Mouse (Mus musculus) left cerebral cortex, adult 8-10 months (tissue): Measurements from ENCODE around the gene Mrpl16. TPM values are rescaled to one million over a fixed set of nuclear protein-coding genes. Genes with fewer than 3 reads are reported as not detected.
A peak's percentile ranks its signal among the peaks of the same experiment; 100 is the strongest.

Experiments
- DNase-seq, 2 experiments: peaks; one replicate each; pipeline ENCODE4 v3.0.0; 2022; ENCODE audit warnings: low spot score in 2 of 2
- total RNA-seq, 4 experiments: library from RNA; stranded (reverse); gene quantifications; 2 replicates each; pipeline ENCODE4 v1.2.4; 2022

The Mrpl16 gene
- total RNA-seq, 4 experiments from 2014 or later = 36.1 to 45.6 (median 42.7) TPM

DNA sequence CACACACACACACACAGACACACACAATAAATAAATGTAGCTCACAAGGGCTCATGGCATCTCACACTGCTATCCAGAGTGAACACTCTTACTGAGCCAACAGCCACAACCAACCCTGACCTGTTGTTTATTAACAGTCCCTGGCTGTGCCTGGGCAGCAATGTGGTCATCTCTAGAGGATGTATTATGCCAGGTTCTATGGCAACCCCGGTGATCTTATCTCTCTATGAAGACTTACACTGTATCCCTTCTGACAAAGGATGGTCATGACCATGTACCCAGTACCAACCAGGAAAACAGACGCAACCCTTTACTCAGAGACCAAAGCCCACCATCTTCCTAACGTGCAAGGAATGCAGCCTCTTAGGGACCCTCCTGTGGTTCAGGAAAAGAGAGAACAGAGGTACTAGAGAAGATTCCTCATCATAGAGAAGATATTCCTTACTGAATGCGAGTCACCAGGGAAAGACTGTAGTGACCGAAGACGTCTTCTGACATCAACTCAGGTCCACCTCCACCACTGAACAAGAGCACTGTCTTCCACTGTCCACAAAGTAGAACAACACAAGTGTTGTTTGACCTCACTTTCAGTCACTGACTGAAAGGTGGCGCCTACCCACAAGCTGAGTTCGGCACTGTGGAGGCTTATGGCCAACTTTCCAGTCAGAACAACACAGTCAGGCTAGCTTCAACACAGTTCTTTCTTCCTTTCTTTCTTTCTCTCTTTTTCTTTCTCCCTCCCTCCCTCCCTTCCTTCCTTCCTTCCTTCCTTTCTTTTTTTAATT lies 30.5 kb downstream of the Mrpl16 start:
- DNase-seq = no peak

DNA sequence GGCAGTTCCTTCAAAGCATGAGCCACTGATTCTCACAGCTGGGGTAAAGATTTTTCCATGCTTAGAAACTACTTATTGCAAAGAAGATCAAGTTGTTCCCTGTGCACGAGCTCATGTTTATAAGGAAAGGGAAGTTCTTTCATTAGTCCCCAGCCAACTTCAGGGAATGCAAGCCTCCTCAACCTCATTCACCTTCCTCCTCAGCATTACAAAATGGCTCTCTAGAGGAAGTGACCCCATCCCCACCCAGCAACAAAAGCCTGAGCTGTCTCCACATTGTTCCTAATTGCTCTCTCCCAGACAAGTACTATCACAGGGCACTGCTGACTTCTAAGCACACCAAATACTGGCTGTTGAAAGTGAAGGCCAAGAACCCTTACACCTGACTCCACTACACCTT lies 34.2 kb downstream of the Mrpl16 start:
- DNase-seq = no peak

DNA sequence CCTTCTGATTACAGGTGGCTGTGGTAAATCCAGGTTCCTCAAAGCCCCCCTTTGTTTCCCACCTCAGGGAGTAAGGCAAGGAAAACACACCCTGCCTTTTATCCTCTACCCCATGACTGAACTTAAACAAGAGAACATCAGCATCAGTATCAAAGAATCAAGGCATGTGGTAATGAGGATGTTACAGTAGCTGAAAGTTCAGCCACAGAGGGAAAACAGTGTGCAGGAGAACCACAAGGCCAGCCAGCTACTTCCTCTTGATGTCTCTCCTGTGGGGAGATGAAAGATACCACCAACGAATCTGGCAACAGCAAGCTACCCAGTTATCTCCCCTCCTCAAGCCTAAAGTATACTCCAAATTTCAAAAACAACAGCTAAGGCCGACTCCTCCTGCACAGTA lies 37.1 kb downstream of the Mrpl16 start:
- no peak for DNase-seq

DNA sequence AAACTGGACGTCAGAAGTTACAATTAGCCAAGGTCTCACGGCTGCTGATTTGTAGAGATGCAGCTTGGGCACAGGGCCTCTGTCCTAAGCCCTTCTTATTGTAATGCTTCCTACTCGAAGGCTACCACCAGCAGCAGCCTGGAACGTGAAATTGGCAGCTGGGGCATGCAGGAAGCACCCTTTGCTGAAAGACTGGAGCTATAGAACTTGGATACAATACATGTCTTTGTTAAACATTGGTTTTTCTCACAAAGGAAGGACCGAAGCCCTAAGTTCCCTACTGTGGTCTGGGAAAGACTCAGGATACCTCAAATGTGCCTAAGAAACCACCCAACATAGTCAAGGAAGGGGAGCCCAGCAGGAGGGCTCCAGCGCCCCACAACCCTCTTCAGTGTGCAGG lies 37.6 kb downstream of the Mrpl16 start:
- no peak for DNase-seq

DNA sequence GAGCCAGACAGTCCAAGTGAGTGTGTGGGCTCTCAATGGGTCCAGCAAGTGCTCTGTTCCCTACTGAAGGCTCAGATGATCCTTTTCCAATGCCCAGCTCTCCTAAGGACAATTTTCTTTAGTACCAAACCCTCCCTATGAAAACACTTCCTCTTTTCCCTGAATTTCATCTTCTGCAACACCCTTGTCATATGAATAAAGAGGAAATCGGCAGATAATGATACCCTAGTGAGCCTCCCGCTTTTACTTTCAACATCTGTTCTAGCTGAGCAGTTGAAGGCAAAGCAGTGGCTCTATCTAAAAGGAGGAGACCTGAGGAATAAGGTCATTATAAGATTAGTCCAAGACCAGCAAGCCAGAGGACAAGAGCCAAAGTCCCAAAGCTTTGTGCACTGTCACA lies 38.3 kb downstream of the Mrpl16 start:
- DNase-seq = no peak

DNA sequence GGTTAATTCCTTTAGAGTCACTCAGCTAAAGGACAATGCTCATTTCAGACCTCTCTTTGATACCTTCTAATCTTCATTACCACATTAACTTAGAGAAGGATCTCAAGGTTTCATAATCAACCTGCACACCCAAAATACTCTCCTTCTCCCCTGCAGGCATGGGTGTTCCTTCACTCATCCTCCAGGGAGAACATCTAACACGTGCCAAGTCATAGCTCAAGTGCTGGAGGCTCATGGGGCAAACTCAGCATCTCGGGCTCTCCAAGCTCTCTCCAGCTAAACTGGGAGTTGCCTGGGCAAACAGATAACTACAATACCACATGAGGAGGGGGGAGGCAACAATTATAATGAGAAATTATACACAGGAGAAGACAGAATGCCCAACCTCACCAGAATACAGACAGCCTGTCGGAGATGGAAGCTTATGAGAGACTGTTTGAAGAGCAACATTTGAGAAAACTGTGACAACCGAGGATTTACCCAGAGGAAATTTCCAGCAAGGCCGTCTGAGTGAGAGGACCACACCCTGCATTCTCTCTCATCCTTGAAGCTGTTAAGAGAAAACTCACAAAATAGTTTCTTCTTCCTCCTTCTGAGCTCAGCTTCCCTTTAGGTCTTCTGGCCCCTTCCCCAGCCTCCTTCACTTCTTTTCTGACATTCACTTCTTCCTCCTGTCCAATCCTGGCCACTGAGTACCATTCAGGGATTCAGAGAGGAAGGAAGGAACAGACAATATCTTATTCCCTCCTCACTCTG lies 40.0 kb downstream of the Mrpl16 start:
- DNase-seq = no peak

DNA sequence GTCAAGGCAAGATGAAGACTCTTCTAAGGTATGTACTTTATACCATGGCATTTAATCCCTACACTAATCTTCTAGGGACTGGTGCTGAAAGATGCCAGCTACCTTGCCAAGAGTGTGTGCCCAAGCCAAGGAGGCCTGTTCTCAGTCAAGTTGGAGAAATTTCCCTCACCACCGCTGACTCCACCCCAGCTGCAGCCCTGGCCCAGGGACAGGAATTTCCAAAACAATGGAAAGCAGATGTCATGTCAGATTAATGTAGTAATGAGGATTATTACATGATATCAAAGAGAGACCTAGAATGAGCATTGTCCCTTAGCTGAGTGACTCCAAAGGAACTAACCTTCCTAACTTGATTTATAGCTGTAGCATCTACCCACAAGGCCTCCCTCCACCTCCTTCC lies 40.7 kb downstream of the Mrpl16 start:
- no peak for DNase-seq

DNA sequence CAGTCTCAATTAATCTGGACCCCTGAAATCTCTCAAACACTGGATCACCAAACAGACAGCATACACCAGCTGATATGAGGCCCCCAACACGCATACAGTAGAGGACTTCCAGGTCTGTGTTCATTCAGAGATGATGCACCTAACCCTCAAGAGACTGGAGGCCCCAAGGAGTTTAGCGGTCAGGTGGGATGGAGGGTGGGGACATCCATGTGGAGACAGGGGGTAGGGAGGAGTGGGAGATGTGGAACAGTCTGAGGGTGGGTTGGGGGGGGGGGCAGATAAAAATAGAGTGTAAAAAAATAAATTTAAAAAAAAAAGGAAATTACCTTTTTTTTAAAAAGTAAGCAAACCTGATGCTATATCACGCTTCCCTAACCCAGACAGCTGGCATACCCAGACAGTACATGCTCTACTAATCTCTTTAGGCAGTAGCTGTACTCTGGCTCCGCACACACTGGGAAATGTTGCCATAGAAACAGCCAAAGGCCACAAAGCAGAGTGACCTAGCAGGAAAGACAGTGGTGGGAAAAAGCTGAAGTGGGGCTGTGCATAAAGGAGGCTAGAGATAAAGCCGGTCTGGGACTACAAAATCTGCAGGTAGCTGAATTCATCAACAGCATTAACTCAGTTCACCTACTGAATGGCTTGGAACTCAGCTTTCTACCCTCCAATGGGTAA lies 41.6 kb downstream of the Mrpl16 start:
- no peak for DNase-seq

DNA sequence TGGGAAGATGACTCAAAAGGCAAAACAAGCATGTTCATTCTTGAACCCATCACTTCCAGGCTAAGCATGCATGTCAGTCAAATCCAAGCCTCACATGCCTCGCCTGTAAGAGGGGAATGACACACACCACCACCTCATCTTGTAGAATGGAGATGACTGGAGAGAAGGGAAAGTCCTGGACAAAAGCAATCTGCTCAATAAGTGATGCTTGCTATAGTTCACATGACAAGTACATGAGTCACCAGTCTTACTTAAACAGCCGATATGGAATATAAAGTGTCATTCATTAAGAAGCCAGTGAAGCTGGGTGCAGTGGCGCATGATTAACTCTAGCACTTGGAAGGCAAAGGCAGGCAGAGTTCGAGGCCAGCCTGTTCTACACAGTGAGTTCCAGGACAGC lies 42.9 kb downstream of the Mrpl16 start:
- no peak for DNase-seq

DNA sequence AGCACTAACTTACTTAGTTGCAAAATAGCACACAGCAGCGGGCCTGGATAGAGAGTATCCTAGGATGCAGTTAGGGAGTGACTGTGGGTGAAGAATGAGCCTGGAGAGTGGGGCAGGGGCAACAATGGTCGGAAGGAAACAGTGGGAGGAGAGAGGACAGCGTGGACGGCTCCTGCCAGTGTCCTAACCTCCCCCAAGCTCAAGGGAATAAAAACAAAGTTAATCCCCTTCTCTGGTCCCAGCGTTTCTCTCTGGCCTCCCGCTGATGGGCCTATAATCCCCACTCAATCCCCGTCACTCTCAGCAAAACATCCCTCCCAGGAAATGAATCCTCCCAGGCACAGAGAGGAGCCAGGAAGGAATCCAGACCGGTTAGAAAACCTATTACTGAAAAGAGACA lies 43.5 kb downstream of the Mrpl16 start:
- DNase-seq = no peak

DNA sequence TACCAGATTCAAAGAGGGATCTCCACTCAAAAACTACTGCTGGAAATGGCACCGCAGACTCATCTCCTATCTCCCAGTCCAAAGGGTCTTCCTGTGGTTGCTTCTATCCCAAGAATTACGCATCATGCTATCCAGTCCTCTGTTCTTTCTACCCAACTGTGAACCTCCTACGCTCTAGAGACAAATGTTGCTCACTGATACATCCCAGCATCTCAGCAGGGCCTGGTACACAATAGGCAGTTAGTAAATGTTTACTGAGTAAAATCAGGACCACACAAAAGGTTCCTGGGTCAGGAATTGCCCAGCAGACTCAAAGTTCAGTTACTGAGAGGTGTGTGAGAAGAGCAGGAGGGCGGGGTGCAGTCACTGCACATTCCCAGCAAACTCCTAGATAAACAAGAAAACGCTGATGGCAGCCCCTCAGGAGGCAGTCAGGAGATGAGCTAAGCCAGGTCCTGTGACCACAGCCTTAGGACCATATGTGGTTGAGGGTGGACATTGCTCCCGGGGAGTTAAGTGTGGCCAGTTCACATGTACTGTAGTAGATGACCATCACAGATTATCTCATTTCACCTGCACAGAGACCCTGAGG lies 44.6 kb downstream of the Mrpl16 start:
- no peak for DNase-seq

DNA sequence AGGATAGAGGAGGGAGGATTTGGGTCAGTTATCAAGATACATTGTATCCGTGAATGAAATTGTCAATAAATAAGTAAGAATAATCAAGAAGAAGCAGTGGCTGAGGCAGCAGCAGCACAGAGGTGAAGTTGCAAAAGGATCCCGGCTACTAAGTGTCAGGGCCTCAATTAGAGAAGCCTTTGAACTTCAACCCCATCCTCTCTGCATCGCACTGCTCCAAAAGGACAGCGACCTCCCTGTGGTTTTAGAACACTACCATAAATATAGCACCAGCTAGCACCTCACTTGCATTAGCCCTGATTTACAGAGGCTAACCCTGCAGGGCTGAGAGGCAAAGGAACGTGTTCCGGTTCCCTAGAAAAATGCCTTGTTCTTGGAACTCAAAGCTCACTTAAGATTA lies 46.5 kb downstream of the Mrpl16 start:
- DNase-seq = no peak

DNA sequence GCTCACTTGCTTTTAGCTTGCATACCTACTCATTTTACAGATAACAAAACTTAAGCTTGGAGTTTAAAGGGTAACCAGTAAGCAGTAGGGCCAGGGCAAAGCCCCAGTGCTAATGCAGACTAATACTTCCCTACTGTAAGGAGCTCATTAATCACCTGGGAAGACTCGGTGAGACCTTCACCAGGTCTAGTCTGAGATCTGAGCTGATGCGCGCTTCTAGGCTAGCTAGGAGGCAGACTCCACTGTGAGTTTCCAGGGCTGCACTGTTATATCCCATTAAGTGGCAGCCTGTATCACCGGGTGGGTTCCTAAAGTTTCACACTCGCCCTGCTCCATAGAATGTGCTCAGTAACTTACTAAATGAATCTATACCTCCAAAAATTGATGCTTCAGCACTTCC lies 47.4 kb downstream of the Mrpl16 start:
- DNase-seq = no peak

DNA sequence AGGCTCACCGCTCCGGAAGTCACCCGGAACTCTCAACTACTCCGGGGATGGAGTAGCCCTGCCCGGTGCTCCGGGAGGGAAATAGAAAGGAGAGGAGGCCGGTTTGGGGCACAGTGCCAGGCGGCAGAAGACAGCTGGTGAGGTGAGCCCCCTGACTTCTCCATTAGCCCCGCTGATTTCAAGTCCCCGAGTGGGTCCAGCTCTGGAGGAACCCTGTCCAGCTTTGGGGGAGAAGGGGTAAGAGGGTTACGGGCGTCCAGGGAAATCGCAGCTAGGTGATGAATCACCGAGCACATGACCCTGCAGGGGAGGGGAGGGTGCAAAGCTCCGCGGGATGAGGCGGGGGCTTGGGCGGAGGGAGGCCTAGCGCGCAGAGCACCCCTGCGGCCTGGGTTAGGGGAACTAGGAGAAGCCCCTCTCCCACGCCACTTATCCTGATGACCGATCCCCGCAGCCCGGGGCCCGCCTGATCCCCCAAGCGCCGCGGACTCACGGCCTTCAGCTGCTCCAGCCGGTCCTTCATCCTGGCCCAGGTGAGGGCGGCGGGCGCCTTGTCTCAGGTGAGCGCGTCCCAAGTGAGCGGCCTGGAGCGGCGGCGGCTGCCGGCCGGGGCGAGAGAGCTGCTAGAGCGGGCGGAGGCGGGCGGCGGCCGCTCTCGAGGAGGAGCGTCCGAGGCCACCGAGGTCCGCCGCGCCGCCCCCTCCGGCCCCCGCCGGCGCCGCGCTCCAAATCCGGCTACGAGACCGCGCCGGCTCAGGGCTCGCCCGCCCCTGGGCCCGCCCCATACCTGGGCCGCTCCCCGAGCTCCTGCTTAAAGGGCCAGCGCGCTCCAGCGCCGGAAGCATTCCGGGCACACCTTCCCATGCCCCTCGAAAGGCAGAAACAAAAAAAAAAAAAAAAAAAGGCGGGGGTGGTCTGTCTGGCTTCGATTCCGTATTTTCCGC lies 48.3 kb downstream of the Mrpl16 start:
- peak; percentile 38 to 41 for DNase-seq

DNA sequence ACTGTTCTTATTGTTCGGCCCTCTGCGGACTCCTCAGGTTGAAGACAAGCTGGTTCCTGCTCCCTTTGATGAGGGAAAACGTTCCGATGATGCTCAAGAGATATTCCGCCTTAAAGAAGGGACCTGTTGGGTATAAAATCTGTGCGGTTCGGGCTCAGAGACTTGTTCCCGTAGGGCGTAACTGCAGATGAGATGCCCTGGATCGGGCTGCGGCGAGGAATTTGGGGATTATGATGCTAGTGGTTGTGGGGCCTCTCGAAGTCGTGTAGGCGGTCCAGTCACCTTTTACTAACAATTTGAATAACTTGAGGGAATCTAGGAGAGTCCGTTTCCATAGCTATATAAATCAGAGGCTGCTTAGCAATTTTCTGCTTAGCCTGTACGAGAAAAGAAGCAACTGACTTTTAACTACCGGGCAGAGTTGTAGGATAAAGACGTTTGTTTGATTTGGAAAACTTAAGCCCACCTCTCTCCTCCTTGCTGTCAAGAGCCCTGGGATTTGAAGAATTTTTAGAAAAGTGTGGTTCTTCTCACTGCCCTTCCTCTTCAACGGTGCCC lies 49.0 kb downstream of the Mrpl16 start, which contains the start of gene Stx3:
TSS of gene Stx3 (minus strand) at position 261 of the 558 bp plus-strand sequence.
- DNase-seq = no peak

DNA sequence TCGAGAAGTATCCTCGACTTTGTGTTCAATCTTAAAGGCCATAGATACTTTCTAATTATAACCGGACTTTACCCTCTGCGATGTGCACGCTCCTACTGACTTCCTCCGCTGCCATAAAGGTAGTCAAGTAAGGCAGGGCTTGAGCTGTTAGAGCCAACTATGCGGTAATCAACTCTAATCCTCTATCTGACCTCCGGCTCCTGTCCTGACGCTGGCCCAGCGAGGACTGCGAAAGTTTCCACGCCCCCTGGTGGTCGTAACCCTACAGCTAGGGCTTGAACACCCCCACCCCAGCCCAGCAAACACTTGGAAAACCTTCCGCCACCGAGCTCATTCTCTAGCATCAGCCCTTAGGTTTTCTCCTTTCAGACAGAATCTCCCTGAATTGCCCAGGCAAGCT lies 49.6 kb downstream of the Mrpl16 start:
- DNase-seq = no peak

DNA sequence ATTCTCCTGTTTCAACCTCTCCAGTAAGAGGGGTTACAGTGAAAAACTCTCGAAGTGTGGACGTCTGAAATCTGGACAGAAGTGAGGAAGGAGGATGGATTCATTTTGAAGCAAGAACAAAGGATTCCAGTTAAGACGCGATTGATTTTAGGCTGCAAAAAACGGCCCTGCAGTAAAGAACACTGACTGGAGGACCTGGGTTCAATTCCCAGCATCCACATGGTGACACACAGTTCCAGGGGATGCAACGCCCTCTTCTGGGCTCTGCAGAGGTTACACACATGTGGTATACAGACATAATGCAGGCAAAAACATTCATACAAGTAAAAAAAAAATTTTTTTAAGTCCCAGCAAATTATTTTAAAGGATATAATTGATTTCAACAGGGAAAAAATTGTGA lies 50.0 kb downstream of the Mrpl16 start:
- no peak for DNase-seq

DNA sequence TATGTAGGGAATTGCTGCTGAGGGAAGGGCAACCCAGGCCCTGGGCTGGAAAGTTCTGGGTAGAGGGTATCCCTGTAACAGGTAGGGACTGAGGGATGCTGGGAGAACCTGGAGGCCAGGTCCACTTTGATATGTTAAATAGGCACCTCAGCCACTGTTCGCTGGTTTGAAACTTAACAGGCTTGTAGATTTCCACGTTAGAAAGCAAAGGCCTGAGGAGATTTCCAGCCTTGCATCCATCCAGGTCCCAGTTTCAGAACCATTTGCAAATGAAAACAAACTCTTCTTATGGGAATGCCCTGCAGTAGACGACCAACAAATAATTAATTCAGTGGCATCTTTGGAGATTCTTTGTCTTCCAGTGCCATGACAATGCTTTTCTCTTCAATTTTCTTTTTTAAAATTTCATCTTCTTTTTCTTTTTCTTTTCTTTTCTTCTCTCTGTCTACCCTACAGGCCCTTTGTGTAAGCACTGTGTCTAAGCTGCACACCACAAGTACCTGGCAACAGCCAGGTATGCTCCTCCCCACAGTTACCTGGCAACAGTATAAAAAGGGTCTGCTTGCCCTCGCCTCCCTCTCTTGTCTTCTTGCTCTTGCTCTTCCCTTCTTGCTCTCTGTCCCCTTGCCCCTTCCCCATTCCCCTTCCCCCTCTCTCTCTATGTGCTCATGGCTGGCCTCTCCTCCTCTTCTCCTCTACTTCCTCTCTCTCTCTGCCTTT lies 53.3 kb downstream of the Mrpl16 start:
- no peak for DNase-seq
